Mouse (Mus musculus) liver, postnatal 0 days (tissue): Measurements from ENCODE around the gene Cdh12. TPM values are rescaled to one million over a fixed set of nuclear protein-coding genes. Genes with fewer than 3 reads are reported as not detected.

ENCODE experiments used
- ATAC-seq: fragments of 200-750 bp; cut with Nextera tagmentation; 2 replicates; pipeline ENCODE4 v1.8.0; 2017; ENCODE audit warnings: mild to moderate bottlenecking, moderate library complexity
- DNase-seq: peaks from one replicate; pipeline ENCODE4 v3.0.0-alpha.2; 2016
- H3K27ac ChIP-seq: fragments of 300-500 bp; sonication (generic); 2 replicates; pipeline ENCODE4 v1.5.1; 2014; ENCODE audit warnings: antibody characterized with exemption, moderate library complexity, mild to moderate bottlenecking, low read depth
- H3K27me3 ChIP-seq: fragments of 300-500 bp; sonication (generic); 2 replicates; pipeline ENCODE4 v1.6.1; 2014; ENCODE audit warnings: low read length, control low read depth, mixed read lengths; ENCODE audit not compliant: insufficient read depth
- H3K36me3 ChIP-seq: fragments of 300-500 bp; sonication (generic); replicated peaks from 2 replicates; pipeline ENCODE4 v1.6.1; 2014; ENCODE audit warnings: mild to moderate bottlenecking, control low read depth, low read length, moderate library complexity, mixed read lengths; ENCODE audit not compliant: insufficient read depth
- H3K4me1 ChIP-seq: fragments of 300-500 bp; sonication (generic); 2 replicates; pipeline ENCODE4 v1.6.1; 2014; ENCODE audit warnings: antibody characterized with exemption, mild to moderate bottlenecking, control low read depth; ENCODE audit not compliant: insufficient read depth
- H3K4me2 ChIP-seq: fragments of 300-500 bp; sonication (generic); 2 replicates; pipeline ENCODE4 v1.6.1; 2014; ENCODE audit warnings: low read depth, mild to moderate bottlenecking, low read length, moderate library complexity, mixed read lengths
- H3K4me3 ChIP-seq: fragments of 300-500 bp; sonication (generic); 2 replicates; pipeline ENCODE4 v1.5.1; 2014; ENCODE audit warnings: low read depth, low read length
- H3K9ac ChIP-seq: fragments of 300-500 bp; sonication (generic); replicated peaks from 2 replicates; pipeline ENCODE4 v1.6.1; 2014; ENCODE audit warnings: mild to moderate bottlenecking, moderate library complexity
- H3K9me3 ChIP-seq: fragments of 300-500 bp; sonication (generic); 2 replicates; pipeline ENCODE4 v1.6.1; 2016; ENCODE audit warnings: mild to moderate bottlenecking, control low read depth, low read length, mixed read lengths
- CTCF ChIP-seq: sonication (generic); IDR thresholded peaks from 2 replicates; pipeline ENCODE4 v1.5.1; 2016; ENCODE audit warnings: antibody characterized with exemption, low read depth
- EP300 ChIP-seq: IDR thresholded peaks from 2 replicates; pipeline ENCODE4 v1.6.1; 2016; ENCODE audit warnings: antibody characterized with exemption, low read depth, mild to moderate bottlenecking
- WGBS: fragments of 180-500 bp; shearing (Covaris S2); extraction: QIAGEN DNeasy Blood & Tissue Kit; methylation state at CpG from one replicate; pipeline ENCODE4 v1.1.7; 2014; ENCODE audit not compliant: insufficient replicate concordance; 5-methylcytosine and 5-hydroxymethylcytosine counted together
- polyA plus RNA-seq: library from polyadenylated mRNA; unstranded; fragments of >200 nt; fragmentation: Nextera tagmentation; extraction: Ambion mirVana; gene quantifications from 2 replicates; pipeline ENCODE4 v1.2.1, GENCODE M21; 2015

Cdh12 gene
- polyA plus RNA-seq, 1 experiment from 2014 or later = not detected

DNA sequence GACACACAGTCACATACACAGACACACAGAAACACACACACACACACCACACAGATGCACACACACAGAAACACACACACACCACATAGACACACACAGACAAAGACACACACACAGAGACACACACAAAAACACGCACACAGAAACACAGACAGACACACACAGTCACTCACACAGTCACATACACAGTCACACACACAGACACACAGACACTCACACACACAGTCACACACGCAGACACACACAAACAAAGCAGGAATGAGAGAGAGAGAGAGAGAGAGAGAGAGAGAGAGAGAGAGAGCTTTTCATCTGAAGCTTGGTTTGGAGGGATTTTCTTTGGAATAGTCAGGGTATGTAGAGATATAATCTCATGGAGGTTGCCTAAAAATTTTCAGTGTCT lies 558.9 kb downstream of the Cdh12 start:
- Histone ChIP-seq H3K4me3 (no peak overlapping the region), H3K4me2 (no peak overlapping the region), H3K9ac (no peak overlapping the region), H3K36me3 (no peaks in the 10 kb centered on the region), H3K4me1 (no peaks in the 10 kb centered on the region), H3K9me3 (no peaks in the 10 kb centered on the region), H3K27me3 (no peaks in the 10 kb centered on the region), H3K27ac (no peak overlapping the region)
- TF ChIP-seq EP300 = no peak
- no peak for TF ChIP-seq CTCF
- WGBS = 58% methylated on average over 2 of the region's 2 CpGs
- no peak for DNase-seq
- ATAC-seq = no peak

DNA sequence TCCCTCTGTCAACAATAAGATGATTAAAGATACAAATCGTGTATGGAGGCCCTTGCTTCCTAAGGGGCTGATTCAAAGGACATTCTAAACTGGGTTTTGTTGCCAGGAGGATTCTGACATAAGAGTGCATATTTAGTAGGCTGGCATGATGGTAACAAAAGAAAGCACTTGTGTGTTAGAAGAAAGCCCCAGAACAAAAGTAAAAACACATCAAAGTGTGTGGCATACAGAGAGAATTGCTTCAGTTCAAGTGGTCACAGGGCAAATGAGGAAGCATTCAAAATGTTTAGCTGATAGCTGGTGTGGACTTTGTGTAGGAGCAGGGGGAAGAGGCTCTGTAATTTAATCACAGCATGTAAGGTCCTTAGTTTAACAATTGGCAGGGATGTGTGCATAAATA lies 559.4 kb downstream of the Cdh12 start:
- Histone ChIP-seq H3K9me3 (no peaks in the 10 kb centered on the region), H3K27ac (no peak overlapping the region), H3K36me3 (no peaks in the 10 kb centered on the region), H3K4me3 (no peak overlapping the region), H3K27me3 (no peaks in the 10 kb centered on the region), H3K4me1 (no peaks in the 10 kb centered on the region), H3K9ac (no peak overlapping the region), H3K4me2 (no peak overlapping the region)
- WGBS = 44% methylated on average over 1 of the region's 1 CpGs
- ATAC-seq (no peak), DNase-seq (no peak)
- TF ChIP-seq EP300 = no peak
- no peak for TF ChIP-seq CTCF

DNA sequence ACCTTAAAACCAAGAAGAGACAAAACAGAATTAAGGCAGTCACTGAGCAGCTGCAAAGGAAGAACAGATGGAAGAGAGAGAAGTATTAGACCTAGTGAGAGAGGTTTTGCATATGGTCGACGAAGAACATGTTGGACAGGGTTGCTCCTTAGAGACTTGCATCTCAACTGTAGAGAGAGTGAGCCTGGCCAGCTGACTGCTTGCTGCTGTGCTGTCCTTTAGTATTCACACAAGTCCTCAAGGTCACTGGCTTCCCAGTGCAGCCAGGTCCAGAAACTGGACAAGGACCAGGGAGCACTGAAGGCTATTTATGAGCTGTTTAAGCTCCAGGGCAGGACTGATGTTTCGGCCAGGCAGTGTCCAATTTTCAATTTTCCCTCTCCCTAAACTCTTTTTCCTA lies 559.9 kb downstream of the Cdh12 start:
- Histone ChIP-seq H3K4me2 (no peak overlapping the region), H3K9ac (no peak overlapping the region), H3K9me3 (no peaks in the 10 kb centered on the region), H3K4me3 (no peak overlapping the region), H3K27ac (no peak overlapping the region), H3K27me3 (no peaks in the 10 kb centered on the region), H3K36me3 (no peaks in the 10 kb centered on the region), H3K4me1 (no peaks in the 10 kb centered on the region)
- ATAC-seq (no peak), DNase-seq (no peak)
- TF ChIP-seq CTCF = no peak
- no peak for TF ChIP-seq EP300
- 78% methylated on average over 3 of the region's 3 CpGs for WGBS

GRCm38 (mm10) chr15:21063683-21064082 lies 614.6 kb downstream of the Cdh12 start:
- WGBS = 62% methylated on average over 1 of the region's 1 CpGs
- no peak for TF ChIP-seq EP300
- TF ChIP-seq CTCF = no peak
- Histone ChIP-seq H3K4me2 (no peak overlapping the region), H3K9me3 (no peaks in the 10 kb centered on the region), H3K27me3 (no peaks in the 10 kb centered on the region), H3K4me1 (no peaks in the 10 kb centered on the region), H3K9ac (no peak overlapping the region), H3K36me3 (no peaks in the 10 kb centered on the region), H3K4me3 (no peak overlapping the region), H3K27ac (no peak overlapping the region)
- no peak for DNase-seq
- no peak for ATAC-seq

GRCm38 (mm10) chr15:21069264-21069663 lies 620.2 kb downstream of the Cdh12 start:
- no peaks in the 10 kb centered on the region for H3K4me1 ChIP-seq
- H3K27ac ChIP-seq = no peak overlapping the region
- no peaks in the 10 kb centered on the region for H3K36me3 ChIP-seq
- H3K9me3 ChIP-seq = no peaks in the 10 kb centered on the region
- WGBS = 55% methylated on average over 2 of the region's 2 CpGs
- H3K4me3 ChIP-seq = no peak overlapping the region
- H3K9ac ChIP-seq = no peak overlapping the region
- H3K4me2 ChIP-seq = no peak overlapping the region
- DNase-seq = no peak
- H3K27me3 ChIP-seq = no peaks in the 10 kb centered on the region
- ATAC-seq = no peak
- TF ChIP-seq EP300 (no peak), CTCF (no peak)

GRCm38 (mm10) chr15:21092824-21093223 lies 643.8 kb downstream of the Cdh12 start:
- no peak overlapping the region for H3K27ac ChIP-seq
- H3K27me3 ChIP-seq = no peaks in the 10 kb centered on the region
- TF ChIP-seq CTCF (no peak), EP300 (no peak)
- WGBS = 79% methylated on average over 1 of the region's 1 CpGs
- no peak overlapping the region for H3K4me3 ChIP-seq
- H3K9me3 ChIP-seq = no peaks in the 10 kb centered on the region
- no peak overlapping the region for H3K4me2 ChIP-seq
- H3K36me3 ChIP-seq = no peaks in the 10 kb centered on the region
- ATAC-seq = no peak
- H3K4me1 ChIP-seq = no peaks in the 10 kb centered on the region
- no peak for DNase-seq
- H3K9ac ChIP-seq = no peak overlapping the region
